Mouse (Mus musculus) common myeloid progenitor, adult 5-6 weeks (primary cell): ENCODE results near the gene Icosl. TPM values are rescaled to one million over a fixed set of nuclear protein-coding genes. Genes with fewer than 3 reads are reported as not detected.
A peak's percentile ranks its signal among the peaks of the same experiment; 100 is the strongest.
"Not testable (repeated sequence)": the region's sequence is repeated elsewhere in the genome, so short reads cannot be mapped to it uniquely, and the experiment has no call there.

ENCODE experiments used
- ATAC-seq: replicated peaks from 2 replicates; pipeline ENCODE4 v1.8.0; 2016; ENCODE audit warnings: low read depth, mild to moderate bottlenecking, moderate TSS enrichment, inconsistent platforms; ENCODE audit not compliant: poor library complexity, severe bottlenecking
- total RNA-seq: library from RNA; stranded (forward); fragments of 200-1000, 187-1606 nt; gene quantifications from 2 replicates; pipeline ENCODE4 v1.2.3, GENCODE M21; 2017

Gene Icosl
- total RNA-seq, 1 experiment from 2014 or later, result 1.0 TPM

DNA sequence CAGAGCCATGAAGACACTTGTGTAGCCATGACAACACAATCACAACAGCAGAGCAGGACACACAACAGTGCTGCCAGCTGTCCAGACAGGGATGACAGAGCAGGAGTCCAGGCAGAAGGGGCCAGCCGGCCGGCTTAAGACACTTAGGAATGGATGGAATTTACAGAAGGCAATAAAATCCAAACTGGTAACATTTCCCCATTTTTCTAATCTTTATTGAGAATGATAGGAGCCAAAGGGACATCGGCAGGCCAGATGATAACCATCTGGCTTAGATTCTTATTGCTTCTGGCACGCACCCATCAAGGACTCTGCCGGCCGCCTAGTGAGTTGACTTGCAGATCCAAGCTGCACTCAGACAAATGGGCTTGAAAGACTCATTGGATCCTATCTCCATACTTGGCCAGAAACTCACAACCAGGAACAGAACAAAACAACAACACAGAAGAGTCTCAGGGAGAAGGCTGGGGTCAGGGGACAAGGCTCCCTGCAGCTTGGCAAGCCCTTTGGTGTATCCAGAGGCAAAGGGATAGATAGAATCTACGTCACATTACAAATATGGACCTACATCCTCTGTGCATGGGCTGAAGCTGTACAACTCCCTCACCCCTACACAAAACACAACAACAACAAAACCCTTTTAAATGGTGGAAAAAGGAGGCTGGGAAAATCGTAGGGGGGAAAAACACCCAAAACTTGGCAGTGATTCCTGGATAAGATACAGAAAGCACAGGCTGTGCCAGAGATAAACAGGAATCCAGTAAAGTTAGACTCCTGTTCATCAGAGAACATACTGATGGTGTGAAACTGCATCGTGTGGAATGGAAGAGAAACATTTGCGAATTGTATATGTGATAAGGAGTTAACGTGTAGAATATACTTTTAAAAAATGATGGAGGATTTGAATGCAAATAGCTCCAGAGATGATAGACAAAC, 35.7 kb downstream of the Icosl start:
- no peak for ATAC-seq

DNA sequence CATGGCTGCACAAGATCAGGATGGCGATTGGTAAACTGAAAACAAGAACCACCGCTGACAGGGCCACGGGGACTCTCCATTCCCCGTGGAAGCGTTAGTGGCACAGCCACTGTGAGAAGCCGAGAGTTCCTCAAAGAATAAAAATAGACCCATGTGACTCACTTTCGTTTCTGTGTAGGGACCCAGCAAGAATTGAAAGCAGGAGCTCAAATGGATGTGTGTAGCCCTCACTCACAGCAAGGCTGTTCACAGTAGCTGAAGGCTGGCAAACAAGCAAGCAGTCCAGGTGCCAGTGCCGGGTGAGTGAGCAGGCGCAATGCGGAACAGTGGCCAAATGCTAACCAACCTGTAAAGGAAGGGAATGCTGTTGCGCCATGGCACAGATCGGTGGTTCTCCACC, 36.4 kb downstream of the Icosl start:
- peak; percentile 73 for ATAC-seq

DNA sequence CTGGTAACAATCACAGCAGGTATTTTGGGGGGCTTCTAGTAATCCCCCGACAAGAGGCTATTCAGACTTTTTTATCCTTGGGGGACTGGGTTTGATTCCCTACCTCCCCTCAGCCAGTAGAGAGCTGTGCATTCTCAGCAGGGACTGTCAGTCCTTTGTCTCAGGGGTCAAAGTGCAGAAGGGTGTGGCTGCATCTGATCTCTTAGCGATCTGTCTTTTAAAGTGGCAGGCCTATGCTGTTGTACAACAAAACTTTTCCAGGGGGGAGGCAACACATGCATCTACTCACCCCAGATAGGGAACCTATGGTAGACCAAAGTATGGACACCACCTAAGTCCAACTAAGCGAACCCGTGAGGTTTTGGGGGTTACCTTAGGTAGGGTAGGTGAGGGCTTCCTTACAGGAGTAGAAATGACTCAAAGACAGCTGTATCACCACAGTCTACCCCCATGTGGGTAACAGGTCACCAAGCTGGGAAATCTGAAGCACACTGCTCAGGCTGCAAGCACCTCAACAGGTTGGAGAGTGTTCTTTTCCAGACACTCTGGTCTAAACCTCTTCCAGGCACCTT, 45.5 kb downstream of the Icosl start:
- ATAC-seq, result no peak

DNA sequence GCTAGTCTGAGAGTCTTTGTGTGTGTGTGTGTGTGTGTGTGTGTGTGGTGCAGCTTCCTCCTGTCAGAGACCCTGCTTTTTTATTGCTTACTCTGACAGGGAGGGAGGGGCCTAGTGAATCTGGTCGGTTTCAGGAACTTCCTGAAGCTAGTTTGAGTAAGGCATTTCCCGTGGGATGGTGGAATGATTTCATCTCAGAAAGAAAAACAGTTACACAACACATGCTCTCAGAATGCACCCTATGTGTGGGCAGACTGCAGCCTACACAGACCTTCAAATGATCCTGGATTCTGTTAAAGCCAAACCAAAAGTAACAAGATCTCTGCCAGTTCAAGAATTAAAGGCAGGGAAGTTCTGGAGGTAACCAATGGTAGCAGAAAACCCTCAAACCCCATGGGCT, 46.1 kb downstream of the Icosl start:
- ATAC-seq, result no peak

DNA sequence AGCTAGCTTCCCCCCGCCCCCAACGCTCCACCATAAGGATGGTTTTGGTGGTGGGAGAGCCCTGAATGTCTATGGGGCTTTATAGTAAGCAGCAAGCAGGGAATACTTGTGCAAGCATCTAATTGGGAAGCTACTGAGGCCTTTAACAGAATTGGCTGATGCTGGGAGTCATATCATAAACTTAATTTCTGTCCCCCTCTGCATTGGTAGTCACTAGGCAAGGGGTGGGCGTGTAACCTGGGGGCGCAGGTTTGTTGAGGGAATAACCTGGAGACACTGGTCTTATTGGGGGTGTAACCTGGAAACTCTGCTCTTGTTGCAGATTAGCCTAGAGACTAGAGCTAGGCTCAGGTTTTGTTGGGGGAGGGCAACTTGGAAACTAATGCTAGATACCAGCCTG, 50.3 kb downstream of the Icosl start:
- ATAC-seq, result no peak

DNA sequence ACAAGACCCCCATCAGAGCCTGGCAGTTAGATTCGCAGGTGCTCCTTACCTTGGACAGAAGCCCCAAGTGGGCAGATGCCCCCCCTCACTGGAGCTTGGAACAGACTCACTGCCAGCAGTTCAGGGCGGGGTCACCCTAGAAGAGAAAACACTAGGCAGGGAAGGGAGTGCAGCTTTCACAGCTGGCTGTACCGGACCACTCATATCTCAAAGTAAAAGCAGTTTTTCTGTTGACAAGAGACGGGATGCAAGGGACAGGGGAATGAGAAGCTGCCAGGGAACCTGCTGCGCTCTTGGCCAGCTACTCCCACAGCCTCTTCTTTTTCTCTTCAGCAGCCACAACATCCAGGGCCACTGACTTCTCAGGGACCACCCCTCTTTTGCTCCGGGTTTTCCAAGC, 55.0 kb downstream of the Icosl start:
- not testable (repeated sequence) for ATAC-seq

DNA sequence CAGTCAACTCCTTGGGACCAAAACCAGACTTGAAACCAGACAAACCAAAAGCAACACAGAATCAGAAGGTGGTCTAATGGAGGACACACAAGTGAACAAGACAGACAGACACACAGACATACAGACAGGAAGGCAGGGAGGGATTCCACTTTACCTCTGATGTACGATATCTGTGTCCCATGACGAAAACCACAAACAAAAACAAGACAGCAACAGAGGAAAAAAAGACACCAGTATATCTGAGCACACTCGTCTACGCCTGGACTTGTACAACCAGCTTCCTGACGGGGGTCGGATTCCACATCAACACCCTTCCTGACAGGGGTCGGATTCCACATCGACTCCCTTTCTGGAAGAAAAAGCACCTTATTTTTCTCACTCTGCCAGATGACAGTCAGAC, 56.0 kb downstream of the Icosl start:
- ATAC-seq, result not testable (repeated sequence)

DNA sequence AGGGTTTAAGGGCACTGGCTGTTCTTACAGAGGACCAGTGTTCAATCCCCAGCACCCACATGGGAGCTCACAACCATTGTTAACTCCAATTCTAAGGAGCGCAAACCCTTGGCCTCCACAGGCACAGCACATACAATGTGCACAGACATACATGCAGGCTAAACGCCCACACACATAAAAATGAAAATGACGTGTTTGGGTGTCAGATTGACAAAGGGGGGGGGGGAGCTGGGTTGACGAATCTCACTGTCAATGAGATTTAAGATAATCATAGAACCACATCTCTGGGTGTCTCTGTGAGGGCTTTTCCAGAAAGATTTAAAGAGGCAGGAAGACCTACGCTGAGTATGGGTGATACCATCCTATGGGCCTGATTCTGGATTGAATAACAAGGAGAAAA, 57.2 kb downstream of the Icosl start:
- ATAC-seq, result no peak

DNA sequence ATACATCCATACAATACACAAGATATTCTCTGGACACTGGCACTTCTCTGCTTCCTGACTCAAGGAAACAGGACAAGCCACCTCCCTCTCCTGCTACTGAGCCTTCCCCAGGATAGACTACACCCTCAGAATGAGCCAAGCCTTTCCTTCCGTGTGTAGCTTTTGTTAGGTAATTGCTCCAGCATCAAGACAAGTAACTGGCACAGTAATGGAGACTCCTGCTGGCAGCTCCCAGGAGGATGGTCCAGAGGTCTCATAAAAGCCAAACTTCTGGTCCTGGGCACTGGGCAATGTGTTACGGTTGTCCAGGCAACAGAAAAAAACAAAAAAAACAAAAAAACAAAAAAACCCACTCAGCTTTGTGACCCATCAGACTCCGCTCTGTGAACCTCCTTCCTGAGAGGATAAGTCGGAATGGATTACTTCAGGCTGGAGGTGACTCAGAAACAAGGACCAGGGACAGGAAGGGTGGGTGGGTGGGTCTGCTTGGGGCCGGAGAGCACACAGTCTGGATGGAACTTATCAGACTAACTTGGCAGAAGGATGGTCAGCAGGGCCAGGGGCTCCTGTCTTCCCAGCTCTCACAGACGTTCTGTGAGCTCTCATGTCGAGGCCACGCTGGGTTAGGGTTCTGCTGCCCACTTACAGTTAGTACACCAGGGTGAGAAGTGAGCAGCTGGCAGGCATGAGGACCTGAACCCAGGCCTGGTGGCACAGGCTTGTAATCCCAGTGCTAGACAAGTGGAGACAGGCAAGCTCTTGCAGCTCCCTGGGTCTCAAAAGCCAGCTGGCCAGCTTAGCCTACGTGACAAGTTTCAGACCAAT, 58.2 kb downstream of the Icosl start:
- no peak for ATAC-seq

DNA sequence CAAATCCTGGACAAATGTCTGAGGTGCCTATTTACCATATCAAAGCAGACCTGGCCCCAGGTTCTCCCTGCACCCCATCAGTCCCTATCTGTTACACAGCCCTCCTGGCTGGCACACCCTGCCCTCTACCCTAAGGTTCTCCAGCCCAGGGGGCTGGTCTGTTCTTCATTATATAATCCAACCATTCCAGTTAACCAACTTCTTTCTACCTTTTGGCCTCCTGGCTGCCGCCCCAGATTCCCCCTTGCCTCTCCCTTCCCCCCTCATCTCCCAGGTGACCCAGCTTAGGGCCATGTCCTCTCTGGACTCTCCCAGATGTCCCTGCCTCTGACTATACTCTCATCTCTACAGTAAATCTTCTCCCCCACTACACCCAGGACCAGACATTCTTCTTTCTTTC, 58.8 kb downstream of the Icosl start:
- ATAC-seq, result no peak

DNA sequence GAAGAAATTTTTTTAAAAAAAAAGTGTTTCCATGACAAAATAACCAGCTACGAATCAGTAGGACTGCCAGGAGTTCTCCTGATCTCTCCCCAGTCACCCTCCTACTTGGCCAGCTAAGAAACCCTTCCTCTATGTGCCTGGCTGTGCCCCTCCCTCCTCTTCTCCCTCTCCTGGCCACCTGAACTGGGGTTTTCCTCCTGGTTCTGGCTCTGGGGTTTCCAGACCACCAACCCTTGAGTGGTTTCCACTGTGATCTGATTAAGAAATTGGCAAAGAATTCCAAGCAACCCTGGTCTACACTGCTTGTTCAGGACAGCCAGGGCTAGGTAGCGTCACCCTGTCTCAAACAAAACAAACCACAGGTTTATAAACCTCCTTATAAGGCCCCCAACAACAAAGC, 59.5 kb downstream of the Icosl start:
- ATAC-seq, result no peak

DNA sequence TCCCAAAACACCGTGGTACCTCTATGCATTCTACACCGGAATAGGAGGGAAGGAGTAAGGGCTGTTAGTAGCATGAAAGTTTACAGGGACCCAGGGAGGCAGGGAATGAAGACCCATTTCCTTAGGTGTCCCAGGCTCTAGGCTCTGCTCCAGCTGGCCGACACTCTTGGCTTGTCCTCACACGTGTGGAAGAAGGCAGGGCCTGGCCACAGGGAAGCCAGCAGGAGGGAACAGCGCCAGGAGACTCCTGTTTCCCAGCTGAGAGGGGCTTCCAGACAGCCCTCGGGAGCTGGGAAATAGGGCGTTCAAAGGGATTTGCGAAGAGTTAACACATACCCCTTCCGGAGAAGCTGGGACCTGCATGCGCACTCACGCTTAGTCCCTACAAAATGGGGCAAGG, 60.3 kb downstream of the Icosl start:
- no peak for ATAC-seq

DNA sequence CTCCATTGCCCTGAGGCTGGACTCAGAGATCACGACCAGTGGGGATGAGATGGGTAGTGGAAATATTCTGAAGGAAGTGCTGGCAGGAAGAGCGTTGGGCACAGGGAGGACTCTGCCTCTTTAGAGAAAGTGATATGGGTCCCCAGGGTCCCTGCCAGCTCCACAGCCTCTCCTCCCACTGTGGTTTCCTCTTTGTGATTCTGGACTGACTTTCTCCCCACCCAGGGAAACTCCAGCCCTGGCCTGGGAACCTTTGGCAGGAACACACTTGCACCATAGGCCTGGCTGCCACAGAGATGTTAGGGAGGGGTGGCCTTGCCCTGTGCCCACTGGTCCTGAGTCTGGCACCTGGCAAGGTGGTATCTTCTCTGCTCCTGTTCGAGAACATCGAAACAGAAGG, 60.9 kb downstream of the Icosl start:
- ATAC-seq, result peak; percentile 59

Other genes with a start within 250 kb of the Icosl start
- gene Krtap10-4, start 242.2 kb upstream of the Icosl start, total RNA-seq, result not detected in 2 replicates
- not detected in 2 replicates for gene Krtap10-10, start 233.4 kb upstream of the Icosl start, total RNA-seq
- gene Gm36176, start 222.5 kb upstream of the Icosl start, total RNA-seq, result not detected in 2 replicates
- gene Gm10318, start 216.4 kb upstream of the Icosl start, total RNA-seq, result not detected in 2 replicates
- not detected in 2 replicates for gene Gm3285, start 207.3 kb upstream of the Icosl start, total RNA-seq
- gene Lrrc3, start 166.8 kb upstream of the Icosl start, total RNA-seq, result 0.23 TPM in 1 of 2 replicates, not detected in the other
- 1.4 and 4.2 TPM in 2 replicates for gene Trpm2, start 98.7 kb upstream of the Icosl start, total RNA-seq
- 10.5 and 12.6 TPM in 2 replicates for gene 1810043G02Rik, start 90.8 kb upstream of the Icosl start, total RNA-seq
- 42.8 and 43.8 TPM in 2 replicates for gene Pfkl, start 59.2 kb upstream of the Icosl start, total RNA-seq
- 0.87 TPM in 1 of 2 replicates, not detected in the other for gene Dnmt3l, start 27.4 kb upstream of the Icosl start, total RNA-seq
- gene Aire, start 25.7 kb upstream of the Icosl start, total RNA-seq, result not detected in 2 replicates
- gene D10Jhu81e, start 100.5 kb downstream of the Icosl start, total RNA-seq, result 84.9 and 97.8 TPM in 2 replicates
- 29.2 and 32.2 TPM in 2 replicates for gene Pwp2, start 115.8 kb downstream of the Icosl start, total RNA-seq
- 27.8 and 29.0 TPM in 2 replicates for gene Trappc10, start 175.3 kb downstream of the Icosl start, total RNA-seq